Mouse (Mus musculus) embryonic facial prominence, embryonic 11.5 days (tissue): Measurements from ENCODE around the gene Tagln. TPM values are rescaled to one million over a fixed set of nuclear protein-coding genes. Genes with fewer than 3 reads are reported as not detected.
A peak's percentile ranks its signal among the peaks of the same experiment; 100 is the strongest.

Experiments
- ATAC-seq: fragments of 200-750 bp; cut with Nextera tagmentation; replicated peaks from 2 replicates; pipeline ENCODE4 v1.8.0; 2017; ENCODE audit warnings: low read depth; ENCODE audit not compliant: insufficient number of reproducible peaks, low FRiP score, low TSS enrichment
- DNase-seq: peaks from one replicate; pipeline ENCODE4 v3.0.0-alpha.2; 2015; ENCODE audit warnings: low spot score
- H3K27ac ChIP-seq: fragments of 300-500 bp; sonication (generic); replicated peaks from 2 replicates; pipeline ENCODE4 v1.5.1; 2014; ENCODE audit warnings: mild to moderate bottlenecking, low read depth, low read length, control low read depth
- H3K27me3 ChIP-seq: fragments of 300-500 bp; sonication (generic); 2 replicates; pipeline ENCODE4 v1.6.1; 2014; ENCODE audit warnings: mild to moderate bottlenecking, low read length, moderate library complexity, mixed read lengths; ENCODE audit not compliant: control insufficient read depth, insufficient read depth
- H3K36me3 ChIP-seq: fragments of 300-500 bp; sonication (generic); replicated peaks from 2 replicates; pipeline ENCODE4 v1.6.1; 2014; ENCODE audit warnings: low read depth, mild to moderate bottlenecking, low read length, moderate library complexity, mixed read lengths; ENCODE audit not compliant: control insufficient read depth, insufficient read depth
- H3K4me1 ChIP-seq: fragments of 300-500 bp; sonication (generic); 2 replicates; pipeline ENCODE4 v1.6.1; 2014; ENCODE audit warnings: low read length, mixed read lengths; ENCODE audit not compliant: control insufficient read depth, insufficient read depth
- H3K4me2 ChIP-seq: fragments of 300-500 bp; sonication (generic); 2 replicates; pipeline ENCODE4 v1.6.1; 2014; ENCODE audit warnings: low read depth, mild to moderate bottlenecking, control low read depth, low read length, moderate library complexity
- H3K4me3 ChIP-seq: fragments of 300-500 bp; sonication (generic); 2 replicates; pipeline ENCODE4 v1.5.1; 2014; ENCODE audit warnings: low read depth, low read length, control low read depth
- H3K9ac ChIP-seq: fragments of 300-500 bp; sonication (generic); replicated peaks from 2 replicates; pipeline ENCODE4 v1.6.1; 2014; ENCODE audit warnings: mild to moderate bottlenecking, control low read depth, low read length
- H3K9me3 ChIP-seq: fragments of 300-500 bp; sonication (generic); replicated peaks from 2 replicates; pipeline ENCODE4 v1.6.1; 2016; ENCODE audit warnings: mild to moderate bottlenecking, low read length, inconsistent platforms, mixed read lengths; ENCODE audit not compliant: control insufficient read depth
- WGBS: fragments of 180-500 bp; shearing (Covaris S2); extraction: QIAGEN DNeasy Blood & Tissue Kit; methylation state at CpG from one replicate; pipeline ENCODE4 v1.1.7; 2014; 5-methylcytosine and 5-hydroxymethylcytosine counted together
- polyA plus RNA-seq: library from polyadenylated mRNA; unstranded; fragments of >200 nt; fragmentation: Nextera tagmentation; extraction: Ambion mirVana; gene quantifications from 2 replicates; pipeline ENCODE4 v1.2.1, GENCODE M21; 2014

Tagln gene
- polyA plus RNA-seq, 1 experiment from 2014 or later, result 14.1 TPM

DNA sequence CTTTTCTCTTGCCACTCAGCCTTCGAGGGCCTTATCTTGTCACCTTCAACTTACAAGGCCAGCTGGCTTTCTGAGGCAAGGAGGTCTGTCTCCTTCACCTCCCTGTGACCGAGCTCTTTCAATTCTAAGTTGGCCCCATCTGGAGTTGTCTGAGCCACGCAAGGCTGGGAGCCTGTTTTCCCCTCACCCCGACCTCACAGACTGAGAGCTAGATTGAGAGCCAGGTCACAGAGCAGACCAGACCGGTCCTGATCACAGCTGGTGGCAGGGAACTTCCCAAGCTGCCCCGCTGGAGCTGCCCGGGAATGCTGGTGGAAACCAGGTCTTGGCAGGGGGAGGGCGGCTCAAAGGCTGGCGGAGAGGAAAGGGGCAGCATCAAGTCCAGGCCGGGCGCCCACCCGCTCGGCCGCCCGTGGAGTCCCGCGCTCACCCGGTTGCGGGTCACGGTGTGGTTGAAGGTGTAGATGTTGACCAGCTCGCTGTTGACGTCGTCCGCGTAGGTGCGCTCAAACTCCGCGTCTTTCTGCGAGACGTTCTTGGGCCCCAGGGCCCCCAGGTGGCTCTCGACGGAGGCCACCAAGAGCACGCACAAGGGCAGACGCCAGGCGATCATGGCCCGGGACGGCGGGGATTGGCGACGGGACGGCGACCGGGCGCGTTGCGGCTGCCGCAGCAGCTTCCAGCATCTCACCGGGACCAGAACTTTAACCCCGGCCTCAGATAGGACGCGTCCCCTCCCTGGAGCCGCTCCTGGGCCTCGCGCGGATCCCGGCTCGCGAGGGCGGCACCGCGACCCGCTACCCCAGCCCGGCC is 18.6 kb upstream of the Tagln start:
- H3K4me1 ChIP-seq, result no peaks in the 10 kb centered on the region
- H3K36me3 ChIP-seq, result no peaks in the 10 kb centered on the region
- H3K9me3 ChIP-seq, result no peaks in the 10 kb centered on the region
- ATAC-seq (peak; percentile 64; the same call in 1 of the 2 replicates), DNase-seq (peak; percentile 52)
- WGBS, result under 1% methylated on average over 58 of the region's 63 CpGs
- peak overlapping the region; percentile 88 for H3K9ac ChIP-seq
- H3K27me3 ChIP-seq, result no peaks in the 10 kb centered on the region
- peak overlapping the region; percentile 91 for H3K4me3 ChIP-seq
- peak overlapping the region; percentile 73 for H3K27ac ChIP-seq
- peak overlapping the region; percentile 84 for H3K4me2 ChIP-seq

DNA sequence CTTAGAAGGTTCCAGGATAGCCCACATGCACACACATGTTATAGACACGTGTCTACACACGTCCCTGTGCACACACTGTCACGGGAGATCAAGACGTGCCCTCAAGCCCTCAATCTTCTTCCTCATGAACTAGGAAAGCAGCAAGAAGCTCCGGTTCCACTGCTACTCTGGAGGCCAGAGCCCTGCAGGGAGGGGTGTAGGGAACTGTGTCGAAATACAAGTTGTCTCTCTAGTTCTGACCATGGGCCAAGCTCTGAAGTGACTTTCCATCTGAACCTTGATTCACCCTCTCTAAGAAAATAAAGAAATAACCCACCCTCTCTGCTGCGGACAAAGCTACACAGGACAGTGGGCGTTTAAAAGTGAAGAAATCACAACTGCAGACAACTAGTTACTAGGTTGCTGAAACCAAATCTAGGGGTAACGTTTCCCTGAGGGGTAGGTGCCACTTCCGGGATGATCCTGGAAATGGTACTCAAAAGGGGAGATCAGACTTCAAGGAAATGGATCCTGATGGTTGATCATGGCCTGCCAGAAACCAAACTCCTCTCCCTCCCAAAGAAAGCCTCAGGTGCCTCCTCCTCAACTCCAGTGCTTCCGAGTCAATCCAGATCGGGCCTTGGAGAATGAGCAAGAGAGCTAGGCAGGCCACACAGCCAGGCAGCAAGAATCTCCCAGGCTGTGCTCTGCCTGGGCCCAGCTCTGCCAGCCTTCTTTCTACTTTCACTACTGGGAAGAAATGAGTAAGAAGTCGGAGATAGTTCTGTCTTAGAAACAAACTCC is 17.8 kb upstream of the Tagln start:
- Histone ChIP-seq H3K27ac (no peak overlapping the region), H3K36me3 (no peaks in the 10 kb centered on the region; the same call in 1 of the 2 replicates), H3K4me1 (no peaks in the 10 kb centered on the region), H3K27me3 (no peaks in the 10 kb centered on the region), H3K9me3 (no peaks in the 10 kb centered on the region), H3K9ac (peak overlapping the region; percentile 88), H3K4me3 (peak overlapping the region; percentile 91), H3K4me2 (peak overlapping the region; percentile 84)
- WGBS, result 56% methylated on average over 13 of the region's 13 CpGs
- no peak for DNase-seq
- no peak for ATAC-seq

DNA sequence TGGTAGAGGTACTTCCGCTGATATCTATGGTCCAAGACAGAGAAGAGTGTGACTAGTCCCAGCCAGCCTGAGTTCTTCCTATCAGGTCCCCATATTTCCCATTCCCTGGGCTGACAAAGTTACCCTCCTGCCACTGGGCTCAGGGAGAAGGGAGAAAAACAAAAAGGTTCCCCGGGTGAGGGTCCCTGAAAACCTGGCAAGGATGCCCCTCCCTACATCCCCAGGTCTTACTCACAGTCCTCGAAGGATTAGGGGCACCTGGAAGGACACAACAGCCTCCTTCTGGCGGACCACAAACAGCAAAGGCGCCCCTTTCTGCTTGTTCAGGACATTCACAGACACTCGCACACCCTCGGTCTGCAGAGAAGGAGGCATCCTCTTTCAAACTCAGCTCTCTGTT is 17.0 kb upstream of the Tagln start:
- H3K4me1 ChIP-seq, result no peaks in the 10 kb centered on the region
- H3K4me2 ChIP-seq, result no peak overlapping the region; the same call in 1 of the 2 replicates
- H3K4me3 ChIP-seq, result no peak overlapping the region
- H3K9ac ChIP-seq, result peak overlapping the region; percentile 22; the same call in 1 of the 2 replicates
- H3K27ac ChIP-seq, result no peak overlapping the region
- ATAC-seq, result no peak
- H3K27me3 ChIP-seq, result no peaks in the 10 kb centered on the region
- 78% methylated on average over 7 of the region's 7 CpGs for WGBS
- DNase-seq, result no peak
- H3K36me3 ChIP-seq, result peaks cover 4% of the 10 kb centered on the region
- no peaks in the 10 kb centered on the region for H3K9me3 ChIP-seq

DNA sequence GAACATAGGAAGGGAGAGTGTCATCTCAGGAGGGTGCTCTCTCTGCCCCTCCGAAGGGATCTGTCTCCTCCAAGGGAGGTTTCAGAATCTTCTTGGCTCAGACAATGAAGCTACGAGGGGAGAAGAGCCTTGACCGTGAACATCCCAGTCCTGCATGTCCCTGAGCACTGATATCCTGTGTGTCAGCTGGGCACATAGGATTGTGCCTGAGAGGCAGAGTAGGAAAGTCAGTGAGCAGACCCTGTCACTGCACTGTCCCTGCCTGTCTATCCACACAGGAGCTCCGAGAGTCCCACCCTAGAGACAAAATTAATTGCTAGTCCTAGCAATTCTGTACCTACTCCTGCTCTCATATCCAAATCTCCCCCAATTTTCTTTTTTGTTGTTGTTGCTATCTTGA is 16.2 kb upstream of the Tagln start:
- Histone ChIP-seq H3K27ac (no peak overlapping the region), H3K4me1 (no peaks in the 10 kb centered on the region), H3K9ac (no peak overlapping the region), H3K4me3 (no peak overlapping the region), H3K36me3 (peaks cover 4% of the 10 kb centered on the region), H3K9me3 (no peaks in the 10 kb centered on the region), H3K27me3 (no peaks in the 10 kb centered on the region), H3K4me2 (no peak overlapping the region)
- 83% methylated on average over 4 of the region's 4 CpGs for WGBS
- DNase-seq (no peak), ATAC-seq (no peak)

DNA sequence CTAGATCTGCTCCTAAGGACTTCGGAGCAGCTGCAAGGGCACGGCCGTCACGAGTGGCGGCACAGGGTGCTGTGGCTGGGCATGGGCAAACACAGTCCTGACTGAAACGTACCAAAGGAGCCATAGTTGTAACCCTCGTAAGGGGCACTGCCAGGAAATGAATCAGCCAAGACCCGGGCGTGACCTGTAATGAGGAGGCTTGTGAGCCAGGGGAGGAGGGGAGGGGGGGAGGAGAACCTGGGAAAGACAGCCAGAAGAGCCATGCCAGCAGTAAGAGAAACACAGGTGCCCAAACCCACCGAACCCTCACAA is 11.0 kb upstream of the Tagln start:
- H3K36me3 ChIP-seq, result peaks cover 4% of the 10 kb centered on the region
- ATAC-seq (no peak), DNase-seq (no peak)
- H3K27me3 ChIP-seq, result no peaks in the 10 kb centered on the region
- no peak overlapping the region for H3K4me2 ChIP-seq
- 89% methylated on average over 10 of the region's 10 CpGs for WGBS
- no peak overlapping the region for H3K27ac ChIP-seq
- H3K4me3 ChIP-seq, result no peak overlapping the region
- H3K9ac ChIP-seq, result no peak overlapping the region
- no peaks in the 10 kb centered on the region for H3K9me3 ChIP-seq
- no peaks in the 10 kb centered on the region for H3K4me1 ChIP-seq

DNA sequence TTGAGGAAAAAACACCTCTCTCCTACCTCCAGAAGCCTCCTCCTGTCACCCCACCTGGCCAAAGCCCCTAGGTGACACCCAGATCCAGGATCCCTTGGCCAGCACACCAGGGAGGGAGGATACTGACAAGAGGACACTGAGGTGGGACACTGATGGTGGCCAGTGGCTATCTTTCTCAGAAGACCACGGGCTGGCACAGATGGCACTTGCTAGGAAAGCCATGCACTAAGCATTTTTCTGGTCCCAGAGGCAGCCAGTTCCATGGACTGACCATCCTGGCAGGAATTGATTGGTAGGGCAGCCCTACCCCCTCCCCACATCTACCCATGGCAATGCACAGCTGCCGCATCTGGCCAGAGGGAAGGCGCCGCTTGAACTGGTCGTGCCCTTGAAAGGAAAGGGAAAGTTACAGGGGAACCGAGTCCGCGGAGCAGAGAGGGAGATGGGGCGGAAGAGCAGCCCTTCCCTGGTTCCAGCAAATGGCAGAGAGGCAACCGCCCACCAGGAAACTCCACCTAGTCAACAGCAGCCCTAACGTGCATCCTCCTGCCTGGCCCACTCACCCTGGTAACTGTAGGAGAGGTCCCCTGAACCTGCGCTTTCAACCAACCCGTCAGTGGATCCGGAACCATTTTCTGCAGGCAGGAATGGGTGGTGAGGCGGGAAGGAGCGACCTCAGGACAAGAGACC is 10.5 kb upstream of the Tagln start:
- Histone ChIP-seq H3K9me3 (no peaks in the 10 kb centered on the region), H3K9ac (no peak overlapping the region), H3K27me3 (no peaks in the 10 kb centered on the region), H3K4me1 (no peaks in the 10 kb centered on the region), H3K4me2 (no peak overlapping the region), H3K36me3 (peaks cover 6% of the 10 kb centered on the region), H3K4me3 (no peak overlapping the region), H3K27ac (no peak overlapping the region)
- ATAC-seq (no peak), DNase-seq (no peak)
- WGBS, result 87% methylated on average over 16 of the region's 16 CpGs

DNA sequence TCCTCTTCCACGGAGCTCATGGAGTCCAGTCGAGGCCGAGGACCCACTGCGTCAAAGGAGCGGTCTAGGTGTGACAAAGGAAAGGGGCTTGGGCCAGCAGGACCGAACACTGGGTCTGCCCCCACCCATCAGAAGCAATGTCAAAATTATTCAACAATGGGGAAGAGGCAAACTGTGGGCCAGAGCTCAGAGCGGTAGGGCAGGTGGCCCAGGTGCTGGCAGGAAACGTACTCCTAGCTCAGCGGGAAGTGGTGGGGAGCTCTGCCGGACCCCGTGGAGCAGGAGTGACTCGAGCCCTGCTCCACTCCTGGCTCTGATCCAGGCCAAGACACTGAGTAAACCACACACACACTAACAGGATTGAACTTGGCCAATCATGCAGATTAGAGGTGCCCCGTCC is 9.9 kb upstream of the Tagln start:
- H3K9ac ChIP-seq, result no peak overlapping the region
- H3K27ac ChIP-seq, result no peak overlapping the region
- H3K4me1 ChIP-seq, result no peaks in the 10 kb centered on the region
- no peaks in the 10 kb centered on the region for H3K9me3 ChIP-seq
- ATAC-seq (no peak), DNase-seq (no peak)
- H3K4me2 ChIP-seq, result no peak overlapping the region
- WGBS, result 89% methylated on average over 13 of the region's 13 CpGs
- H3K4me3 ChIP-seq, result no peak overlapping the region
- H3K36me3 ChIP-seq, result peaks cover 6% of the 10 kb centered on the region
- H3K27me3 ChIP-seq, result no peaks in the 10 kb centered on the region
